Mouse (Mus musculus) limb, embryonic 11.5 days (tissue): ENCODE data around the gene Slc38a9. TPM values are rescaled to one million over a fixed set of nuclear protein-coding genes. Genes with fewer than 3 reads are reported as not detected.
"Not testable (repeated sequence)": the region's sequence is repeated elsewhere in the genome, so short reads cannot be mapped to it uniquely, and the experiment has no call there.

ENCODE experiments used
- ATAC-seq: fragments of 200-750 bp; cut with Nextera tagmentation; 2 replicates; pipeline ENCODE4 v1.8.0; 2017; ENCODE audit warnings: low read depth; ENCODE audit not compliant: insufficient number of reproducible peaks, low FRiP score, low TSS enrichment
- DNase-seq: peaks from one replicate; pipeline ENCODE4 v3.0.0-alpha.2; 2015; ENCODE audit warnings: low spot score
- H3K27ac ChIP-seq: fragments of 300-500 bp; sonication (generic); replicated peaks from 2 replicates; pipeline ENCODE4 v1.5.1; 2014; ENCODE audit warnings: low read depth, mild to moderate bottlenecking, low read length
- H3K27me3 ChIP-seq: fragments of 300-500 bp; sonication (generic); 2 replicates; pipeline ENCODE4 v1.6.1; 2014; ENCODE audit warnings: mild to moderate bottlenecking, low read length, mixed read lengths; ENCODE audit not compliant: control insufficient read depth, insufficient read depth
- H3K36me3 ChIP-seq: fragments of 300-500 bp; sonication (generic); 2 replicates; pipeline ENCODE4 v1.6.1; 2014; ENCODE audit warnings: mild to moderate bottlenecking, low read length, moderate library complexity, mixed read lengths; ENCODE audit not compliant: control insufficient read depth, insufficient read depth
- H3K4me1 ChIP-seq: fragments of 300-500 bp; sonication (generic); 2 replicates; pipeline ENCODE4 v1.6.1; 2014; ENCODE audit warnings: low read length, mixed read lengths; ENCODE audit not compliant: control insufficient read depth, insufficient read depth
- H3K4me2 ChIP-seq: fragments of 300-500 bp; sonication (generic); 2 replicates; pipeline ENCODE4 v1.6.1; 2014; ENCODE audit warnings: low read depth, mild to moderate bottlenecking, moderate library complexity; ENCODE audit not compliant: severe bottlenecking
- H3K4me3 ChIP-seq: fragments of 300-500 bp; sonication (generic); 2 replicates; pipeline ENCODE4 v1.5.1; 2014; ENCODE audit warnings: low read depth, low read length
- H3K9ac ChIP-seq: fragments of 300-500 bp; sonication (generic); 2 replicates; pipeline ENCODE4 v1.6.1; 2014; ENCODE audit warnings: mild to moderate bottlenecking, low read length
- H3K9me3 ChIP-seq: fragments of 300-500 bp; sonication (generic); 2 replicates; pipeline ENCODE4 v1.6.1; 2016; ENCODE audit warnings: low read length; ENCODE audit not compliant: control insufficient read depth
- WGBS: fragments of 180-500 bp; shearing (Covaris S2); extraction: QIAGEN DNeasy Blood & Tissue Kit; methylation state at CpG from one replicate; pipeline ENCODE4 v1.1.7; 2014; 5-methylcytosine and 5-hydroxymethylcytosine counted together
- polyA plus RNA-seq: library from polyadenylated mRNA; unstranded; fragments of >200 nt; fragmentation: Nextera tagmentation; extraction: Ambion mirVana; gene quantifications from 2 replicates; pipeline ENCODE4 v1.2.1, GENCODE M21; 2014

The Slc38a9 gene
- polyA plus RNA-seq, 1 experiment from 2014 or later, result 11.7 TPM

DNA sequence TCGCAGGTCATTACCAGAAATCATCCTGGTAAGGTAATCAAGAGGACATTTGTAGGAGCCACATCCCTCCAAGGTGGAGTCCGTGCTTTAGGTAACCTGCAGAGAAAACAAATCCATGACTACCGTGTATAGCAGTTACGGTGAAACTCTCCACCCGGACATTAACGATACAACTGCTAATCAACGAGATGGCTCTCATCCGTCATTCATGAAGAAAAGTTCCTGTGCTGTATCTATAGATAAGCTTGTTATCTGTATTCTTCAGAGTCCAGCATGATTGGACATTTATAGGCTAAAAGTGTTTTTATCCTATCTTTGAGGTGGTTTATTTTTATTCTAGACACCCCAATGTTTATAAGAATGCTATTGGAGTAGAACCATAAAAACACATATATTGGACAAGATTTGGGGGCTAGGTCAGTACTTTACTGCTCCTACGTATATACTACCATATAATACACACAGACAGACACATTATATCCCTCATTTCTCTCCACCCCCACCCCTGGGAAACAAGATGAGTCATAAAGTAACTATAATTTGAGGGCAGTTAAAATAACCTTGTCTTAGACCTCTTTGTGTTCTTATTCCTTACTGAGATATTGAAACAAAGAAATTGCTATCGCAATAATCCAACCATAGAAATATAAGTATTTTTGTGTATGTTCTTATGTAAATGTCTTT is 32.5 kb downstream of the Slc38a9 start:
- WGBS, result 91% methylated on average over 10 of the region's 10 CpGs
- H3K9ac ChIP-seq, result no peak overlapping the region
- H3K9me3 ChIP-seq, result no peaks in the 10 kb centered on the region
- H3K4me1 ChIP-seq, result no peaks in the 10 kb centered on the region
- H3K27me3 ChIP-seq, result no peaks in the 10 kb centered on the region
- DNase-seq, result no peak
- ATAC-seq, result no peak
- H3K4me3 ChIP-seq, result no peak overlapping the region
- no peak overlapping the region for H3K27ac ChIP-seq
- H3K36me3 ChIP-seq, result no peaks in the 10 kb centered on the region
- H3K4me2 ChIP-seq, result no peak overlapping the region

DNA sequence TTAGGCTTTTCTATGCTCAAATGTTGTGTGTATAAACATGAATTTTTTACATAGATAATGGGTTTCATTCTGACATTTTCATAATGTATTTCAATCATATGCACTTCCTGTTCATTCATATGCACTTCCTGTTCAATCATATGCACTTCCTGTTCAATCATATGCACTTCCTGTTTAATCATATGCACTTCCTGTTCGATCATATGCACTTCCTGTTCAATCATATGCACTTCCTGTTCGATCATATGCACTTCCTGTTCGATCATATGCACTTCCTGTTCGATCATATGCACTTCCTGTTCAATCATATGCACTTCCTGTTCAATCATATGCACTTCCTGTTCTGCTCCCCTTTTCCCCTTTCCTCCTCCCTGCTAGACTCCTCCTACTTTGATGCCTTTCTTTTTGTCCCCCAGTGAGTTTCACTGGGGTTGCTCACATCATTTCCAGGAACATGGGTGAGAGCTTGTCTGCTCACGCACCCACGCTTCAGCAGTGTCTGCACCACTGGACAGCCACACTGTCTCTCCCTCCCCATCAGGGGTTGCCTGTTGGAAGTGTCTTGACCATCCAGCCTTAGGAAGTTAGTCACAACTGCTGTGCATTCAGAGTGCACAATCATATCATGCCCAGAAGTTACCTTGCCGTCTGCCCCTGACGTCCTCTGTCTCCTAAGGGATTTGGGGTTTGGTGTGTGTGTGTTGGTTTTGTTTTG is 35.1 kb downstream of the Slc38a9 start:
- Histone ChIP-seq H3K4me2 (no peak overlapping the region), H3K4me3 (no peak overlapping the region), H3K9ac (no peak overlapping the region), H3K36me3 (no peaks in the 10 kb centered on the region), H3K9me3 (no peaks in the 10 kb centered on the region), H3K27ac (no peak overlapping the region), H3K27me3 (no peaks in the 10 kb centered on the region), H3K4me1 (no peaks in the 10 kb centered on the region)
- no peak for DNase-seq
- WGBS, result 96% methylated on average over 8 of the region's 8 CpGs
- ATAC-seq, result no peak

DNA sequence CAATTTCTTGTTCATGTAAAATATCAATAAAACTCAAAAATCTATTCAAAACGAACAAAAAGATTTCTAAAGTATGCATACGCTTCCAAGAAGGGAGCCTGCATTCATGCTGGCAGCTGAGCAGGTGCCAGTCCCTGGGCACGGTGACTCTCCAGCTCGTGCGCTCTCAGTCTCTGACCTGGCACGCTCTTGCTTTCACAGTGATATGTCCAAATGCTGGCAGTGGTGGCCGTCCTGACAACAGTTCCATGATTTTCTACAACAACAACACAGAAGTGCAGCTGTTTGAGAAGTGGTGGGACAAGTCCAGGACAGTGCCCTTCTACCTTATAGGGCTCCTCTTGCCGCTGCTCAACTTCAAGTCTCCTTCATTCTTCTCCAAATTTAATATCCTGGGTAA is 40.7 kb downstream of the Slc38a9 start:
- Histone ChIP-seq H3K9ac (no peak overlapping the region), H3K4me3 (no peak overlapping the region), H3K27ac (no peak overlapping the region), H3K36me3 (no peaks in the 10 kb centered on the region), H3K4me1 (no peaks in the 10 kb centered on the region), H3K27me3 (no peaks in the 10 kb centered on the region), H3K4me2 (no peak overlapping the region), H3K9me3 (no peaks in the 10 kb centered on the region)
- ATAC-seq (no peak), DNase-seq (no peak)
- WGBS, result 89% methylated on average over 8 of the region's 8 CpGs

DNA sequence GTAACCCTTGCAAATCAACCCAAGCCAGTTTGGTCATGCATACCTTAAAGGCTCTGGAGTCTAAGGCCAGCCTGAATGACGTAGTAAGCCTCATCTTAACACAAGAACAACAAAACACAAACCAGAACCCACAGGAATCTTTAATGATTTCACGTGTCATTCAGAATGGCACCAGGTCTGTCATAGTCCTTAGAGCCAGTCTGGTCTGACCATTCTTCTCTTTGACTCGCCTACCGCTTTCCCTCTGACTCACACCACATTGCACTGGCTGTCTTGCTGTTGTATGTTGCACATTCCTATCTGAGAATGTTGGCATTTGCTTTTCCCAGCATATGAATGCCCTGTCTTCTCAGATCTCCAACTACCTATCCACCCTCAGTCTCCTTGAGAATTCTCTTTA is 45.8 kb downstream of the Slc38a9 start:
- 87% methylated on average over 4 of the region's 4 CpGs for WGBS
- Histone ChIP-seq H3K36me3 (no peaks in the 10 kb centered on the region), H3K4me2 (no peak overlapping the region), H3K9ac (no peak overlapping the region), H3K4me1 (no peaks in the 10 kb centered on the region), H3K9me3 (no peaks in the 10 kb centered on the region), H3K4me3 (no peak overlapping the region), H3K27ac (no peak overlapping the region), H3K27me3 (no peaks in the 10 kb centered on the region)
- no peak for ATAC-seq
- DNase-seq, result no peak

DNA sequence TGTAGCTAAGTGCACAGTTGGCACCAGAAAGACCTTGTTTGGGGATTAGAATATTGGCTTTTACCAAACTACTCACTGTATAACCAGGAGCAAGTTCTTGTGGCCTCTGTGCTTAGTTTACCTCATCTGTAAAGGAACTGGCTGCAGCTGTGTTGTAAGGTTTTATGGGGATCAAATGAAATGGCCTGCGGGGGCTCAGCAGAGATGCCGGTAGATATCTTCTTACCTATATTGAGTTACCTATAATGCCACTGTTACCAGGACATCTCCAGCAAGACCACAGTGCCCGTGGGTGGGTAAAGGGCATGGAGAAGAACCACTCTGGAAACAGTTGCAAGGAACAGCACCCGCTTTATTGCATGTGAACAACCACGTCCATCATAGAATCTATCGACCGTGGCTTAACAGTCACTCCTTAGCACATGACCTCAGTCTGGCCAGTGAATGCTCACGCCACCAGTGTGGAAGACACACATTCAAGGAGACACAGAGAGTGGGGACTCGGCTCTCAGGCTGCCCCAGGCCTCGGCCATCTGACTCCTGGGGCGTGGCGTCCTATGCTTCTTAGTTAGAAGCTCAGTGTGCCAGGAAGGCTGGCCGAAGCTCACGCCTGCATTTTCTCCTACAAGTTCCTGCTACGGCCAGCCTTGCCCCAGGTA is 59.7 kb downstream of the Slc38a9 start:
- Histone ChIP-seq H3K4me1 (no peaks in the 10 kb centered on the region), H3K4me3 (no peak overlapping the region), H3K9me3 (no peaks in the 10 kb centered on the region), H3K9ac (no peak overlapping the region), H3K27ac (no peak overlapping the region), H3K27me3 (no peaks in the 10 kb centered on the region), H3K36me3 (no peaks in the 10 kb centered on the region), H3K4me2 (no peak overlapping the region)
- DNase-seq, result no peak
- 86% methylated on average over 15 of the region's 15 CpGs for WGBS
- ATAC-seq, result no peak

DNA sequence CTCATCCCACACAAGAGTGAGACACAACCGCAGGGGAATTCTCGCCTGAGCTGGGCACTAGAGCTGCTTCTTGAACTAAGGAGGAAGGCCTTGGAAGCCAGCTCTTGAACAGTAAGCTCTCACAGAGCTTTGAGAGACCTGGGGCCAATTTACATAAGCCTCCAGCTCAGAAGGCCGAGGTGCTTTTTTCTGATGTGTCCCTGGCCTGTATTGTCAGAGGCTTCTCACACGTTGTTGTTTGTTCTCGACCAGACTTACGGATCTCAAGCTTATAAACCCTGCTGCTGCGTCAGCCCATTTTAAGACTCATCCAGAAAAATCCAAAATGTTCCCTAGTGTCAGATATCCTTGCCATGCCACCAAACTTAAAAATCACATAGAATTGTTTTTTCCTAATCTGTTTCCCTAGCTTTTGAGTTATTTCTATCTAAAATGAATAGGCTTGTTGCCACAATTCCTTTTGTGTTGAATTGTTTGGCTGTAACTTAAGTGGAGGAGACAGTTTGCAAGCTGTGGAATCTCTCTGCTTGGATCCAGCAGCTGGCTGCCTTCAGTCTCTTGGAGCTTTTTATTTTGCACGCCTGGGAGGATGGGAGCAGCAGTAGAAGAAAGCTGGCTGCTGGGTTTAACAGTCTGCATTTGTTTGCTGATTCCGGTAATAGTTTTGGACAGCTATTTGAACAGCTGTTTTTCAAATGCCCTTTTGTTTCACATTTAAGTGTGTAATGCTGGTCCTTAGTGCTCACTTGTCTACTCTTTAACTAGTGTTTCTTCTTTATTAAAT is 61.6 kb downstream of the Slc38a9 start:
- H3K9ac ChIP-seq, result no peak overlapping the region
- no peak overlapping the region for H3K4me3 ChIP-seq
- no peaks in the 10 kb centered on the region for H3K4me1 ChIP-seq
- DNase-seq, result no peak
- no peaks in the 10 kb centered on the region for H3K36me3 ChIP-seq
- WGBS, result 57% methylated on average over 9 of the region's 9 CpGs
- H3K9me3 ChIP-seq, result no peaks in the 10 kb centered on the region
- no peak overlapping the region for H3K4me2 ChIP-seq
- H3K27ac ChIP-seq, result no peak overlapping the region
- H3K27me3 ChIP-seq, result no peaks in the 10 kb centered on the region
- ATAC-seq, result no peak

DNA sequence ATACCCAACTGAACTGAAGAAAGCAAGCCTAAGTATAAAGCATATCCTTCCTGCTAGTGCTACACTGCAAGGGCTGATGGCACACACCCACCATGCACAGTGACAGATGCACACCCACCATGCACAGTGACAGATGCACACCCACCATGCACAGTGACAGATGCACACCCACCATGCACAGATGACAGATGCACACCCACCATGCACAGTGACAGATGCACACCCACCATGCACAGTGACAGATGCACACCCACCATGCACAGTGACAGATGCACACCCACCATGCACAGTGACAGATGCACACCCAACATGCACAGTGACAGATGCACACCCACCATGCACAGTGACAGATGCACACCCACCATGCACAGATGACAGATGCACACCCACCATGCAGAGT is 63.7 kb downstream of the Slc38a9 start:
- not testable (repeated sequence) for H3K4me2 ChIP-seq, H3K27me3 ChIP-seq, H3K9me3 ChIP-seq, ATAC-seq, H3K36me3 ChIP-seq, H3K27ac ChIP-seq, H3K4me1 ChIP-seq, H3K4me3 ChIP-seq, DNase-seq, H3K9ac ChIP-seq

DNA sequence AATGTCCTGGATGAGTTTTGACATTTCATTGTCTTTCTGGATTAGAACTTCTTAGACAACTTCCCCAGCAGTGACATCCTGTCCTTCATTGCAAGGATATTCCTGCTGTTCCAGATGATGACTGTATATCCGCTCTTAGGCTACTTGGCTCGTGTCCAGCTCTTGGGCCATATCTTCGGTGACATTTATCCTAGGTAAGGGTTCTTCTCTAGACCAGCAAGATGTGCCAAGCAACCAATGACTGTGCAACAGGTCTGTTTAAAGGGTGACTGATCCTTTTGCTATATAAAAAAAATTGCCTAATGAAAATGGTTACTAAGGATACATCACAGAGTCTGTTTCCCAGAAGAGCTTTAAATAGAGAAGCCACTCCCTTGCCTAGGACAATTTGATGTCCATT is 65.5 kb downstream of the Slc38a9 start:
- WGBS, result 88% methylated on average over 3 of the region's 3 CpGs
- Histone ChIP-seq H3K27me3 (no peaks in the 10 kb centered on the region), H3K4me3 (no peak overlapping the region), H3K4me2 (no peak overlapping the region), H3K9me3 (no peaks in the 10 kb centered on the region), H3K27ac (no peak overlapping the region), H3K4me1 (no peaks in the 10 kb centered on the region), H3K36me3 (no peaks in the 10 kb centered on the region), H3K9ac (no peak overlapping the region)
- ATAC-seq, result no peak
- DNase-seq, result no peak
